Comparison of ENCODE assay signal across 11 mouse cellular contexts in genomic region chr3:119333335-119334305, GRCm38 (mm10).
DNase-seq lines count a peak whose midpoint lies in the region; ATAC-seq and TF ChIP-seq lines count a peak whose summit lies in the region.
"Had no signal": no experiment of that assay in that cellular context is flagged by ENCODE, and none has a peak within 500 bp of the region (broad histone marks: within the 10 kb centered on the region; RNA-seq: fewer than 3 reads in every experiment).

No protein-coding gene starts in this region.

- ATAC-seq in midbrain, embryonic 14.5 days (ENCODE audit: low FRiP score, low TSS enrichment): no peak
- ATAC-seq in midbrain, embryonic 15.5 days (replicated peaks): no peak
- ATAC-seq: inflammation-experienced regulatory T-cells, adult 6 months had no signal

- no peak overlapping the region for H3K9ac ChIP-seq in midbrain, embryonic 14.5 days (replicated peaks; ENCODE audit: low read length)
- H3K9ac ChIP-seq in midbrain, embryonic 15.5 days: no peak overlapping the region
- H3K9ac ChIP-seq: liver, embryonic 15.5 days had no signal

- H3K27me3 ChIP-seq in midbrain, embryonic 14.5 days (ENCODE audit: control insufficient read depth, insufficient read depth, low read length): no peaks in the 10 kb centered on the region
- no peaks in the 10 kb centered on the region for H3K27me3 ChIP-seq in midbrain, embryonic 15.5 days (replicated peaks)
- H3K27me3 ChIP-seq: liver, embryonic 15.5 days; megakaryocyte, embryonic 14.5 days had no signal

- H3K4me3 ChIP-seq in midbrain, embryonic 14.5 days (replicated peaks; ENCODE audit: low read depth, low read length): no peak overlapping the region
- H3K4me3 ChIP-seq in midbrain, embryonic 15.5 days: no peak overlapping the region
- H3K4me3 ChIP-seq in layer of hippocampus, adult 2 months: no peak overlapping the region
- H3K4me3 ChIP-seq: liver, embryonic 15.5 days; megakaryocyte, embryonic 14.5 days had no signal

- no peak overlapping the region for H3K27ac ChIP-seq in midbrain, embryonic 14.5 days (replicated peaks; ENCODE audit: low read depth, low read length)
- H3K27ac ChIP-seq in midbrain, embryonic 15.5 days: no peak overlapping the region
- H3K27ac ChIP-seq in layer of hippocampus, adult 2 months: no peak overlapping the region
- H3K27ac ChIP-seq: liver, embryonic 15.5 days had no signal

- no peak for TF ChIP-seq CTCF in layer of hippocampus, adult 2 months (conservative IDR thresholded peaks at IDR 0.05)

- H3K4me2 ChIP-seq in midbrain, embryonic 14.5 days (ENCODE audit: low read length): no peak overlapping the region
- H3K4me2 ChIP-seq in midbrain, embryonic 15.5 days: no peak overlapping the region
- H3K4me2 ChIP-seq: liver, embryonic 15.5 days had no signal

- peaks cover 5% of the 10 kb centered on the region; the same call in 1 of the 2 replicates for H3K4me1 ChIP-seq in midbrain, embryonic 14.5 days (ENCODE audit: control insufficient read depth, insufficient read depth, low read length)
- H3K4me1 ChIP-seq in midbrain, embryonic 15.5 days: peaks cover 7% of the 10 kb centered on the region; the same call in 1 of the 2 replicates
- H3K4me1 ChIP-seq: liver, embryonic 15.5 days; megakaryocyte, embryonic 14.5 days had no signal

- WGBS in midbrain, embryonic 14.5 days: 21% methylated on average over 7 of the region's 7 CpGs
- whole genome bisulfite sequencing in midbrain, embryonic 15.5 days: 27% methylated on average over 7 of the region's 7 CpGs

- no peaks in the 10 kb centered on the region for H3K9me3 ChIP-seq in midbrain, embryonic 14.5 days (ENCODE audit: control insufficient read depth, low read length)
- H3K9me3 ChIP-seq in midbrain, embryonic 15.5 days: no peaks in the 10 kb centered on the region
- H3K9me3 ChIP-seq: liver, embryonic 15.5 days had no signal

- no peaks in the 10 kb centered on the region for H3K36me3 ChIP-seq in midbrain, embryonic 14.5 days (ENCODE audit: control insufficient read depth, insufficient read depth, low read length)
- H3K36me3 ChIP-seq in midbrain, embryonic 15.5 days (replicated peaks): no peaks in the 10 kb centered on the region
- H3K36me3 ChIP-seq: liver, embryonic 15.5 days had no signal

- DNase-seq in frontal cortex, postnatal 36 days (ENCODE audit: low spot score in 2 of 2): peak; percentile 5 to 23
- no peak for DNase-seq in frontal cortex, postnatal 14 days (ENCODE audit: low spot score in 2 of 2)
- peak; percentile 40 for DNase-seq in midbrain, embryonic 14.5 days
- peak; percentile 26 to 40 for DNase-seq in layer of hippocampus, adult 2 months (ENCODE audit: low spot score in 2 of 2)
- DNase-seq in telencephalon, adult 2 months (ENCODE audit: low read depth, low spot score): peak; percentile 26
- DNase-seq in thymus, adult 18-20 months: no peak
- no peak for DNase-seq in kidney, postnatal 14 days

Comparison
In these comparisons a context has a peak if more than half of its experiments do, and no peak if none do; other contexts are left out.
1. DNase-seq: peak in frontal cortex, postnatal 36 days (2 of 2), midbrain, embryonic 14.5 days (single experiment), layer of hippocampus, adult 2 months (2 of 2) and telencephalon, adult 2 months (single experiment); none in frontal cortex, postnatal 14 days (0 of 2), thymus, adult 18-20 months (0 of 2) and kidney, postnatal 14 days (single experiment).